Mouse (Mus musculus) layer of hippocampus, postnatal 10 days (tissue): ENCODE data around the gene Rnase9. TPM values are rescaled to one million over a fixed set of nuclear protein-coding genes. Genes with fewer than 3 reads are reported as not detected.
"Not testable (repeated sequence)": the region's sequence is repeated elsewhere in the genome, so short reads cannot be mapped to it uniquely, and the experiment has no call there.

ENCODE experiments used
- DNase-seq, 2 experiments: peaks; one replicate each; pipeline ENCODE4 v3.0.0; 2021; ENCODE audit warnings: low spot score in 2 of 2
- total RNA-seq, 2 experiments: library from RNA; stranded (reverse); gene quantifications; 2 replicates each; pipeline ENCODE4 v1.2.3; 2021

Rnase9 gene
- total RNA-seq, 2 experiments from 2014 or later: not detected

GRCm38 (mm10) chr14:51051941-51052340 is 10.3 kb upstream of the Rnase9 start:
- DNase-seq: no peak

- DNase-seq: no peak
Observed at GRCm38 (mm10) chr14:51050063-51050462, 8.4 kb upstream of the Rnase9 start, which contains the start of gene Rnase11. Gene Rnase11 (minus strand): TSS chr14:51050163.

GRCm38 (mm10) chr14:51047846-51048245 is 6.2 kb upstream of the Rnase9 start:
- DNase-seq: no peak

GRCm38 (mm10) chr14:51036214-51036613 is 5.5 kb downstream of the Rnase9 start:
- DNase-seq: no peak

GRCm38 (mm10) chr14:51035206-51035605 is 6.5 kb downstream of the Rnase9 start:
- DNase-seq: no peak

GRCm38 (mm10) chr14:51027387-51028155 is 14.1 kb downstream of the Rnase9 start:
- no peak for DNase-seq

- DNase-seq: peak; percentile 56 to 63
Observed at GRCm38 (mm10) chr14:51026391-51027133, 15.1 kb downstream of the Rnase9 start.

GRCm38 (mm10) chr14:51024820-51025219 is 16.8 kb downstream of the Rnase9 start:
- no peak for DNase-seq

- DNase-seq: no peak
Observed at GRCm38 (mm10) chr14:51023457-51023856, 18.2 kb downstream of the Rnase9 start.

GRCm38 (mm10) chr14:51017256-51017655 is 24.4 kb downstream of the Rnase9 start:
- no peak for DNase-seq

- DNase-seq: no peak
Observed at GRCm38 (mm10) chr14:51015780-51016179, 25.9 kb downstream of the Rnase9 start.

GRCm38 (mm10) chr14:51014724-51015123 is 26.9 kb downstream of the Rnase9 start:
- DNase-seq: not testable (repeated sequence)

GRCm38 (mm10) chr14:51009572-51009971 is 32.1 kb downstream of the Rnase9 start:
- no peak for DNase-seq

- no peak for DNase-seq
Observed at GRCm38 (mm10) chr14:51008781-51009180, 32.9 kb downstream of the Rnase9 start.

- peak; percentile 38 to 43 for DNase-seq
Observed at GRCm38 (mm10) chr14:51007914-51008713, 33.6 kb downstream of the Rnase9 start.

GRCm38 (mm10) chr14:51007152-51007801 is 34.4 kb downstream of the Rnase9 start, which contains the start of gene Rnase10:
Gene Rnase10 (plus strand): TSS chr14:51007751.
- no peak for DNase-seq

- no peak for DNase-seq
Observed at GRCm38 (mm10) chr14:50997999-50998666, 43.5 kb downstream of the Rnase9 start.

GRCm38 (mm10) chr14:50997088-50997487 is 44.6 kb downstream of the Rnase9 start:
- DNase-seq: no peak

GRCm38 (mm10) chr14:50991037-50991436 is 50.6 kb downstream of the Rnase9 start:
- DNase-seq: no peak
